Mouse (Mus musculus) liver, postnatal 0 days (tissue): ENCODE data around the gene Fbxl16. TPM values are rescaled to one million over a fixed set of nuclear protein-coding genes. Genes with fewer than 3 reads are reported as not detected.

Experiments used
- ATAC-seq: fragments of 200-750 bp; cut with Nextera tagmentation; 2 replicates; pipeline ENCODE4 v1.8.0; 2017; ENCODE audit warnings: mild to moderate bottlenecking, moderate library complexity
- DNase-seq: peaks from one replicate; pipeline ENCODE4 v3.0.0-alpha.2; 2016
- H3K27ac ChIP-seq: fragments of 300-500 bp; sonication (generic); 2 replicates; pipeline ENCODE4 v1.5.1; 2014; ENCODE audit warnings: antibody characterized with exemption, moderate library complexity, mild to moderate bottlenecking, low read depth
- H3K27me3 ChIP-seq: fragments of 300-500 bp; sonication (generic); 2 replicates; pipeline ENCODE4 v1.6.1; 2014; ENCODE audit warnings: low read length, control low read depth, mixed read lengths; ENCODE audit not compliant: insufficient read depth
- H3K36me3 ChIP-seq: fragments of 300-500 bp; sonication (generic); replicated peaks from 2 replicates; pipeline ENCODE4 v1.6.1; 2014; ENCODE audit warnings: mild to moderate bottlenecking, control low read depth, low read length, moderate library complexity, mixed read lengths; ENCODE audit not compliant: insufficient read depth
- H3K4me1 ChIP-seq: fragments of 300-500 bp; sonication (generic); 2 replicates; pipeline ENCODE4 v1.6.1; 2014; ENCODE audit warnings: antibody characterized with exemption, mild to moderate bottlenecking, control low read depth; ENCODE audit not compliant: insufficient read depth
- H3K4me2 ChIP-seq: fragments of 300-500 bp; sonication (generic); 2 replicates; pipeline ENCODE4 v1.6.1; 2014; ENCODE audit warnings: low read depth, mild to moderate bottlenecking, low read length, moderate library complexity, mixed read lengths
- H3K4me3 ChIP-seq: fragments of 300-500 bp; sonication (generic); 2 replicates; pipeline ENCODE4 v1.5.1; 2014; ENCODE audit warnings: low read depth, low read length
- H3K9ac ChIP-seq: fragments of 300-500 bp; sonication (generic); replicated peaks from 2 replicates; pipeline ENCODE4 v1.6.1; 2014; ENCODE audit warnings: mild to moderate bottlenecking, moderate library complexity
- H3K9me3 ChIP-seq: fragments of 300-500 bp; sonication (generic); 2 replicates; pipeline ENCODE4 v1.6.1; 2016; ENCODE audit warnings: mild to moderate bottlenecking, control low read depth, low read length, mixed read lengths
- CTCF ChIP-seq: sonication (generic); IDR thresholded peaks from 2 replicates; pipeline ENCODE4 v1.5.1; 2016; ENCODE audit warnings: antibody characterized with exemption, low read depth
- EP300 ChIP-seq: IDR thresholded peaks from 2 replicates; pipeline ENCODE4 v1.6.1; 2016; ENCODE audit warnings: antibody characterized with exemption, low read depth, mild to moderate bottlenecking
- WGBS: fragments of 180-500 bp; shearing (Covaris S2); extraction: QIAGEN DNeasy Blood & Tissue Kit; methylation state at CpG from one replicate; pipeline ENCODE4 v1.1.7; 2014; ENCODE audit not compliant: insufficient replicate concordance; 5-methylcytosine and 5-hydroxymethylcytosine counted together
- polyA plus RNA-seq: library from polyadenylated mRNA; unstranded; fragments of >200 nt; fragmentation: Nextera tagmentation; extraction: Ambion mirVana; gene quantifications from 2 replicates; pipeline ENCODE4 v1.2.1, GENCODE M21; 2015

Gene Fbxl16
- polyA plus RNA-seq, 1 experiment from 2014 or later = 0.05 TPM

DNA sequence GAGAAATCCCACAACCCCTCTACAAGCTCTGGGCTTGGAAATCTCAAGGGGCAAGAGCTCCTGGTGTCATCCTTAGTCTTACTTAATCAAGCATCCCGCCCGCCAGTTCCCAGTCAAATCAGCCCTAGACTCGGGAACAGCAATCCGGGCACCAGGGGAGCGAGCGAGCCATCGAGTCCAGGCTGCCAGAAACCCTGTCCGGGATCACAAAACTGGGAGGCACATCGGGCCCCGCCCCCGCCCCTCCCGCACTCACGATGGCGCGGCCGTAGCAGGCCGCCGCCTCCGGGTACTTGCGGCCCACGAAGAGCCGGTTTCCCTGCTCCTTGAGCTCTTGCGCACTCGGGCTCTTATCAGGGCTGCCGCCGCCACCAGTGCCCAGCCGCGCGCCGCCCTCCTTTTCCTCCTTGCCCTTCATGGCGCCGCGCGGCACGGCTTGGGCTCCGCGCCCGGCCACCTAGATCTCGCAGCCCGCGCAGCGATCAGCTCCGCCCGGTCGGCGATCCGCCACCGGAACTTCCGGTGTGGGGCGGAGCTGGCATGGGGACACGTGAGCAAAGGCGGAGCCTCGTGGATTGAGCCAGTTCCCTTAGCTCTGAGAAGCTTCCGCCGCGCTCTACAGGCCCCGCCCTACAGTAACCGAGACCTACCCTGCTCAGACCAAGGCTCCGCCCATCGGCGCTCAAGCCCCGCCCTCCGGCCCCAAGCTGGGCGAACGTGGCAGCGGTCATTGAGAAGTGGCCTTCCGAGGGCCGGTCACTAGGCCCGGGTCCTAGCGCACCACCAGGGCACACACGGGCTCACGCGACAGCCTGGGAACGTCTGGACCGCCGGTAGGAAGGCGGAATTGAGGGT is 23.8 kb downstream of the Fbxl16 start:
- DNase-seq = peak; percentile 99
- WGBS = 1% methylated on average over 66 of the region's 77 CpGs
- Histone ChIP-seq H3K9ac (peak overlapping the region; percentile 84), H3K4me3 (peak overlapping the region; percentile 75), H3K4me1 (peaks cover 70% of the 10 kb centered on the region), H3K9me3 (no peaks in the 10 kb centered on the region), H3K27me3 (no peaks in the 10 kb centered on the region), H3K4me2 (peak overlapping the region; percentile 99), H3K27ac (peak overlapping the region; percentile 99), H3K36me3 (peaks cover 21% of the 10 kb centered on the region)
- ATAC-seq = peak; percentile 89
- no peak for TF ChIP-seq CTCF
- no peak for TF ChIP-seq EP300

- ATAC-seq (peak; percentile 66), DNase-seq (peak; percentile 87)
- H3K36me3 ChIP-seq = peaks cover 21% of the 10 kb centered on the region
- H3K9me3 ChIP-seq = no peaks in the 10 kb centered on the region
- no peaks in the 10 kb centered on the region for H3K27me3 ChIP-seq
- under 1% methylated on average over 24 of the region's 24 CpGs for WGBS
- H3K4me3 ChIP-seq = peak within 1 kb of the TSS; percentile 75
- H3K27ac ChIP-seq = peak within 1 kb of the TSS; percentile 99
- H3K4me1 ChIP-seq = peaks cover 67% of the 10 kb centered on the region
- TF ChIP-seq CTCF (no peak), EP300 (no peak)
- H3K4me2 ChIP-seq = peak within 1 kb of the TSS; percentile 99
- peak within 1 kb of the TSS; percentile 84 for H3K9ac ChIP-seq
Observed at GRCm38 (mm10) chr17:25833291-25833663, 24.4 kb downstream of the Fbxl16 start, which contains the start of gene Stub1. Stub1 (minus strand) TSS chr17:25833404.

GRCm38 (mm10) chr17:25833961-25834594 is 25.2 kb downstream of the Fbxl16 start:
- TF ChIP-seq EP300 (no peak), CTCF (no peak)
- Histone ChIP-seq H3K4me1 (peaks cover 67% of the 10 kb centered on the region), H3K9ac (peak overlapping the region; percentile 84), H3K36me3 (peaks cover 26% of the 10 kb centered on the region), H3K27me3 (no peaks in the 10 kb centered on the region), H3K27ac (peak overlapping the region; percentile 99), H3K4me3 (peak overlapping the region; percentile 75), H3K4me2 (peak overlapping the region; percentile 99), H3K9me3 (no peaks in the 10 kb centered on the region)
- 33% methylated on average over 6 of the region's 6 CpGs for WGBS
- ATAC-seq = no peak
- no peak for DNase-seq

DNA sequence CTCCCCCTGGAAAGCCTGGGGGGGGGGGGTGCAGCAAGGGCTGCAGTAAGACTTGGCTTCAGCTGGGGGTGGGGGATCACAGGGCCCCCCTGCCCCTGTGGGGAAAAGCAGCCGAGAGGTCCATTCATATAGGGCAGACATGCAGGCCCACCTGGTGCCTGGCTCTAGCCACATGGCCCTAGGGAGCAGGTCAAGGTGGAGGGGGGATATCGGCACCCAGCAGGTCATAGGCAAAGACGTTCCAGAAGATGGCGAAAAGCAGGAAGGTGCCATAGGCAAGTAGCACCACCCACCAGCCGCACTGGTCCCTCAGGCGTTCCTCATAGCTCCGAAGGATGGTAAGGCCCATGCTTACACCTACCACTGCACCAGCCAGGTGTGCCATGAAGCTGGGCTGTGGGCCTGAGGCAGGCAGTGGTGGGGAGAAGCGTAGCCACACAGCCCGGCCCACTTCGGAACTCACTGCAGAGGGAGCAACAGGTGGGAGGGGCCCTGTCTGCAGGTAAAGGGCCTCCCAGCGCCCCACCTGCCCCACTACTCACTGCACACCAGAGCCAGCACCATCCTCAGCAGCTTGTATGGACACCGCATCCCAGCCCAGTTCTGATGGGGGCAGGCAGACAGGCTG is 25.8 kb downstream of the Fbxl16 start:
- TF ChIP-seq EP300 = no peak
- no peak for TF ChIP-seq CTCF
- H3K4me2 ChIP-seq = peak overlapping the region; percentile 99
- ATAC-seq (no peak), DNase-seq (no peak)
- no peaks in the 10 kb centered on the region for H3K27me3 ChIP-seq
- H3K9ac ChIP-seq = peak overlapping the region; percentile 84
- H3K36me3 ChIP-seq = peaks cover 32% of the 10 kb centered on the region
- H3K4me3 ChIP-seq = peak overlapping the region; percentile 75
- peaks cover 62% of the 10 kb centered on the region for H3K4me1 ChIP-seq
- 76% methylated on average over 12 of the region's 12 CpGs for WGBS
- H3K27ac ChIP-seq = peak overlapping the region; percentile 99
- no peaks in the 10 kb centered on the region for H3K9me3 ChIP-seq

GRCm38 (mm10) chr17:25835301-25835700 is 26.4 kb downstream of the Fbxl16 start:
- no peak for TF ChIP-seq EP300
- TF ChIP-seq CTCF = no peak
- Histone ChIP-seq H3K9ac (no peak overlapping the region), H3K4me3 (no peak overlapping the region), H3K4me1 (peaks cover 58% of the 10 kb centered on the region), H3K27ac (no peak overlapping the region), H3K4me2 (peak overlapping the region; percentile 99), H3K27me3 (no peaks in the 10 kb centered on the region), H3K36me3 (peaks cover 35% of the 10 kb centered on the region), H3K9me3 (no peaks in the 10 kb centered on the region)
- no peak for DNase-seq
- 87% methylated on average over 7 of the region's 7 CpGs for WGBS
- ATAC-seq = no peak

DNA sequence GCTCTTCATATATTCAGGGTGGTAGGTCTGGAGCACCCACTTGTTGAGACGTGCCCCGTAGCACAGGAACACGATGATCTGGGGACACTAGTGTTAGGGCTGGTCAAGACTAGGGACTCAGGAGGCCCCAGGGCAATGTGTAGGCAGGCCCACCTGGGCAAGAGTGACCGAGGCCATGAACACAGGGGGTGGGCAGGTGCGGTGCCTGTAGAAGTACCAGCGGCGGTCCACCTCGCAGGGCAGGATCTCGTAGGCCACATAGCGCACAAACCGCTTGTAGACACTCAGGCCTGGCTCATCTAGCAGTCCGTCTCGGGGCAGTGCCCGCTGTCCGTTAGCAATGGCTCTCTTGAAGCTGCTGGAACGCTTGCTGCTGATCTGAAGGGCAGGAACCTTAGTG is 26.9 kb downstream of the Fbxl16 start:
- H3K4me3 ChIP-seq = no peak overlapping the region
- TF ChIP-seq EP300 = no peak
- no peak for TF ChIP-seq CTCF
- 91% methylated on average over 16 of the region's 16 CpGs for WGBS
- no peak overlapping the region for H3K27ac ChIP-seq
- no peaks in the 10 kb centered on the region for H3K27me3 ChIP-seq
- H3K36me3 ChIP-seq = peaks cover 35% of the 10 kb centered on the region
- ATAC-seq (no peak), DNase-seq (no peak)
- peaks cover 54% of the 10 kb centered on the region for H3K4me1 ChIP-seq
- H3K4me2 ChIP-seq = peak overlapping the region; percentile 18; the same call in 1 of the 2 replicates
- no peak overlapping the region for H3K9ac ChIP-seq
- H3K9me3 ChIP-seq = no peaks in the 10 kb centered on the region
